Mouse (Mus musculus): ENCODE data around the gene Fto.
A peak's percentile ranks its signal among the peaks of the same experiment; 100 is the strongest.

Fto gene

DNA sequence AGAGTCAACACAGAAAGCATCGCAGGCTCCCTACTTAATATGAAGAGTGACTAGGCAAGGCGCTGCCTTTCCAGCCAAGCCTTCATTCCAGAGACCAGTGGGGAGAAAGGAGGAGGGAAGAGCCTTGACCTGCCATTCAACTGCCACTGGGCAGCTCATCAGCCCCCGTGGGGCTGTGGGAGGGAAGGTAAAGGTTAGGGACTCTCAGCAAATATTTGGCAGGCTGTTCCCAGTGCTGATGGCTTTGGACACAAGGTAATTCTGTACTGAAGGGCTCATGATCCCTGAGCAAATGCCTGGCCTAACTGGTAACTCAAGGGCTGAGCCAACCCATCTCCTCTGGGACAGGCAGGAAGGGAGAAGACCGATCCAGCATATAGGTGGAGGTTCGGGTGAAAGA is 393.2 kb downstream of the Fto start:
- no peak for DNase-seq

DNA sequence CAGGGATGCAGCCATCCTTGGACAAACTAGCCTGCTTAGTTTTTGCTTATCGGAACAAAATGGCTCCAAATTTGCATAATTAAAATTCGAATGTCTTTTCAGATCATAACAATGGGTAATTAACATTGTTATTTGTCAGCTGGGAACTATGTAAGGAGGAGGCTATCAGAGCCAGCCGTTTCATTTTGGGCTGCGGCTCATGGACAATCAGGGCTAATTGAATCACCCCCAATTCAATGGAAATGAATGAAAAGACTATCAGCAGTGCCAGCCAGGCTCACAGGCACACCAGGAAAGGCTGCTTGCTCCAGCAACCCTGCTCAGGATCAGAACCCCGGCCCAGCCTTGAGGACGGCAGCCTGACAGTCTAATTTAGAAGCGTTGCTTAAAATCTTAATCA is 395.3 kb downstream of the Fto start:
- no peak for DNase-seq

DNA sequence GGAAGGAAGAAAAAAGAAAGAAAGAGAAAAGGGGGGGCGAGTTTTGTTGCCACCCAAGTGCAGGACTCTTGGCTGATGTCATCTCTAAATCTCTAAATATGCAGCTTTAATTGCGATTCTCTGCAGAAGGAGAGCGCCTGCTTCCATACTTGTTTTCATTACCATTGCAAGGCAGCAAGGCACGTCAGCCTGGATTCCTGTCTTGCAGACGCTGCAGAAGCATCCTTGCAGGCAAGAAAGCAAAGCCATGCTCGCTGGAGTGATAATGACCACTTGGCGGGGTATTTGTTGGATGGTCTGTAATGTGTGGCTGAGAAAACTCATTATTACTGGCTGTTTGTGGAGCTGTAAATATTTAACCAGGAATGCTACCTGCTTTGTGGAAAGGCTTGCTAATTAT is 396.4 kb downstream of the Fto start:
- no peak for DNase-seq

DNA sequence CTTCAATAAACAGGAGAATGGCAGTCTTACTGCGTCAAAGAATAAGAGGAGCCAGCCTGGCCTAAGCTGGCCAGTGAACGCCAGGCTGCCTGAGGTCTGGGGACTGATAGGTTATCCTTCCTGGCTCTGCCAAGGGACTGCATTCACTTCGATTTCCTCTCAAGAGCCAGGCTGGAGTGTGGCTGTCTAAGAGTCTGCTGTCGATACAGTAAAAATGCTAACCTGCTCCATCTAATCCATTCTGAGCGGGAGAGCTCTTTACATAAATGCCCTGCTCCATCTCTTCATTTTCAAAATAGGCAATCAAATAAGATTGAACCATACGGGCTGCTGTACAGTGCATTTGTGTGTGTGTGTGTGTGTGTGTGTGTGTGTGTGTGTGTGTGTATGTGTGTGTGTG is 397.9 kb downstream of the Fto start:
- no peak for DNase-seq

DNA sequence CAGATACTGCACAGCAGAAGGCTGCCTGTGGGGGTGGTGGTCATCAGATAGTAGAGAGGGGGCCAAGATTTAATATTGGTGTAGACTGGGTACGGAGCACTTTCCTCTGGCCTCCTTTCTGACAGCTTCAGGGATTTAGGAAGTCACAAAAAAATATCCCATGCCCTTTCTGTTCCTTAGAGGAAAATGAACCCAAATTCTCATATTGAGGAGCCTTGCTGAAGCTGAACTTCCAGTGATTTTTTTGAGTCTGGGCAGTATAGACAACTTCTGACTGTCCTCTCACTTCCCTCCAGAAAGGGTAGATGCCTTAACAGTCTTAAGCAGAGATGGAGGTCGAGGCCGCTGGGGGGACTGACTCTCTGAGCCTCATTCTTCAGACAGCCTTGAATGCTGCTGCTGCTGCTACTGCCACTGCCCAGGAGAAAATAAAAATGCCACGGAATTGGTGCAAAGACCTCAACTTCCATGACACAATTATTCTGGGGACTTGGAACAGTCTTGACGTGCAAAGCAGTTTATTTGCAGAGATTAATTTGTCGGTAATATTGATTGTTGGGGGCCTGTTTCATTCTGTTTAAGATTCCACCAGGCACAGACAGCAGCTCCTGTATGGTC is 398.8 kb downstream of the Fto start:
- DNase-seq, result no peak

DNA sequence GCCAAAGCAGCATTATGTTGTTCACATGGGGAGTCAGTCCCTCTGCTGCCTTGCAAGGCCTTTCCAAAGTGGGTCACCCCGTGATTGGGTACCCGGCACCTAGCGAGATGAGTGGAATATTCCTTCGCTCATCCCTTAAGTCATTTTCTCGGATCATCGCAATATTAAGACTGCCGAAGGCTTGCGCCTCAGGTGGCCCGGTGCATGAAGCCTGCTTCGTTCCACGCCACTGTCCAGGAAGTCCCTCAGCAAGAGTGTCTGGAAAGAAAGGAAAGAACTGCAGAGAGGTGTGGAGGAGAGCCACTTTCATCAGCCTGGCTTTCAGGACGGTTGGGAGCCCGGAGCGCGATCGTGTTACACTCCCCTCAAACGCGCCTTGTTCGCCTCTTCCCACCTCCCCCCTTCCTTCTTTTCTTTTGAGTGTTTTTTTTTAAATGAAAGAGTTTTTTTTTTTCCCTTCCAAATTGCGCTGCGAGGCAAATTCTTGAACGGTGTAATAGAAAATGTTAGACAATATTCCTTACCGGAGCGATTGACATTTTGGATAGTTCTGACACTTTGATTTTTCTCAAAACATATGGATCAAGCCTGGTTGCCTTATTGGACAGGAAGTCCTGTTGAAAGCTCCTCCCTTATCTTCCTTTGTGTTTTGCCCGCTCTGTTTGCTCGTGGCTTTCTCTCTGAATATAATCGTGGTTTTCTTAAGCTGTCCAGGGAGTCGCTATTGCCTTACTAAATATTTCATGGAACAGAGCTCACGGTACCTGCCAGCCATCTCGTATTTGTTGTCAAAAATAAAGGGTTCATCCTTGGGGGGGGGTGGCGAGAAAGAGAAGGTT is 399.6 kb downstream of the Fto start:
- DNase-seq, result peak; percentile 14

DNA sequence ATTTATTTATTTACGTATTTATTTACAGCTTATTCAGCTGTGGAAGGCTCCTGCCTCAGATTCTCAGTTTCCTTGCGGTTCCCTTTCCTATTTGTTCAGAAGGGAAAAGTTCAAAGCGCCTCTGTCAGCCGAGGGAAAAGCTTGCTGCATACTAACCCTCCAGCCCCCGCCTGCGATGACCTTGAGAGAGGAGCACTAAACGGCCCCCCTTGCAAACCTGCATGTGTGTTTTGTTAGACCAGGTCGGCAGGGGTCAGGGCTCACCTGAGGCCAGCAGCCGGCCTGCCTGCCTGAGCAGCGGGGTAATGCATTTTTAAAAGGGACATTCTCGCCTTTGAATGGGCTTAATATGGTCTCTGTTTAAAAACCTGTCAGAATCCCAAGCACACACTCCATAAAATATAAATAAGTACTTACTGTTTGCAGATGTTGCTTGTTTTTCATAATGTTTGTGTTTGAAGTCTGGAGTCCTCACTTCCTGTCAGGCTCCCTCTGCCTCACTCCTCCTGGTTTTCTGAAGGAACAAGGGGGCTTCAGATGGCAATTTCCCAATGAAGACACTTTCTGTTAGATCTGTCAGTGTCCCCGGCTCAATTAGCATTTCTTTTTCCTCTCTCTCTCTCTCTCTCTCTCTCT is 400.5 kb downstream of the Fto start:
- no peak for DNase-seq

DNA sequence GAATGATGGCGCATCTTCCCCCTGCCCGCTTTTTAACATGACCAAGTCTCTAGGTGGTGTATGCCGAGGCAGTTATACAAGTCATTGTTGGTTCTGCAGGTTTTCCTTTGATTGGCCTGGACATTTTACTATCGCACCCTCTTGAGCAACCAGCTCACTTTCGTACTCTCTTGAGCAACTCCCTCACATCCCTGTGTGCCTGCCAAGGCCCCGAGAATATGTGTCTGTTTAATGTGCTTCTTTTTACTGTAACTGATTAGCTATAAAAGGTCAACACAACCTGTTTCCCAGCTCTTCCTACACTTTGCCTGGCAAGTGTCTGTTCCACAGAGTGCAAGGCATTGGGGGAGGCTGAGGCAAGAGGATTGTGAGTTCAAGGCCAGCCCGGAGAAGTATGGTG is 401.4 kb downstream of the Fto start:
- no peak for DNase-seq

DNA sequence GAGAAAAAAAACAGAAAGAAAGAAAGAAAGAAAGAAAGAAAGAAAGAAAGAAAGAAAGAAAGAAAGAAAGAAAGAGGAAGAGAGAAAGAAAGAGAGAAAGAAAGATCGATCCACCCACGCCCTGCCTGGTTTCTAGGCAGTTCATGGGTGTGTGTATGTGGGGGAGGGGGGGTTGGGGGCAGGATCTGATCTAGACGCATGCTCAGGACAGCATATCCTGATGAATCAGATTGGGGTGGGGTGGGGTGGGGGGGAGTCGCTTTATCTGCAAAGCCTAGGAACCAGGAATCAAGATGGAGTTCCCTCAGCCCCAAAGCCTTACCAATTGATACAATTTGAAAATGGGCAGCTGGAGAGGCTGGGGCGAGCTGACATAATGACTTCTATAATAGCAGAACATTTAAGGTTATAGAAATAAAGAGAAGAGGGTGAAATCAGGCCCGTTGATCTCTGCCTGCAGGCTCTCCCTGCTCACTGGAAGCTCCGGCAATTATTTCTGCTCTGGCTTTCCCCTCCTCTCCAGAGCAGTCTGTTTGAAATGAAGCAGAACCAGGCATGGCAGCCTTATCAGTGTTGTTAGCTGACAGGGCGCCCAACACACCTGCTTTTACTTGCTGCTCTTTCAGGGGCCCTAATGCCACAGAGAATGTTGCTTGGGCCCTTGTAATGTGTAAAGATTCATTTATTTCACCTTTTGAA is 402.2 kb downstream of the Fto start:
- no peak for DNase-seq

All from cerebellum, adult 11-12 months (tissue).